Mouse (Mus musculus): ENCODE measurements around the gene Nit1. TPM values are rescaled to one million over a fixed set of nuclear protein-coding genes. Genes with fewer than 3 reads are reported as not detected.
A peak's percentile ranks its signal among the peaks of the same experiment; 100 is the strongest.
"Not testable (repeated sequence)": the region's sequence is repeated elsewhere in the genome, so short reads cannot be mapped to it uniquely, and the experiment has no call there.

Gene Nit1
- polyA plus RNA-seq, 1 experiment = 52.2 TPM

GRCm38 (mm10) chr1:171309321-171309720, 36.1 kb downstream of the Nit1 start:
- H3K27ac ChIP-seq (ENCODE audit: control insufficient read depth, insufficient read depth, low read length) = no peak overlapping the region
- H3K27me3 ChIP-seq (ENCODE audit: control insufficient read depth, insufficient read depth, low read length) = no peaks in the 10 kb centered on the region
- no peak for TF ChIP-seq CTCF (IDR thresholded peaks at IDR 0.05; ENCODE audit: borderline replicate concordance, control insufficient read depth, extremely low read depth, insufficient read depth, low read length, poor library complexity)
- no peak for TF ChIP-seq POLR2A (IDR thresholded peaks at IDR 0.05; ENCODE audit: control insufficient read depth, extremely low read depth, insufficient read depth, low read length, poor library complexity)
- 81% methylated on average over 2 of the region's 2 CpGs for WGBS
- H3K4me3 ChIP-seq (ENCODE audit: control insufficient read depth, insufficient read depth, low read length) = no peak overlapping the region
- no peak for DNase-seq
- no peaks in the 10 kb centered on the region for H3K36me3 ChIP-seq (ENCODE audit: control insufficient read depth, insufficient read depth, low read length)
- H3K4me1 ChIP-seq (replicated peaks; ENCODE audit: control insufficient read depth, insufficient read depth, low read length) = no peaks in the 10 kb centered on the region; the same call in 1 of the 2 replicates

GRCm38 (mm10) chr1:171306157-171306556, 39.3 kb downstream of the Nit1 start:
- not testable (repeated sequence) for H3K36me3 ChIP-seq (ENCODE audit: control insufficient read depth, insufficient read depth, low read length); H3K27me3 ChIP-seq (ENCODE audit: control insufficient read depth, insufficient read depth, low read length); H3K27ac ChIP-seq (ENCODE audit: control insufficient read depth, insufficient read depth, low read length); DNase-seq; H3K4me1 ChIP-seq (replicated peaks; ENCODE audit: control insufficient read depth, insufficient read depth, low read length); H3K4me3 ChIP-seq (ENCODE audit: control insufficient read depth, insufficient read depth, low read length)
- 84% methylated on average over 5 of the region's 5 CpGs for WGBS

DNA sequence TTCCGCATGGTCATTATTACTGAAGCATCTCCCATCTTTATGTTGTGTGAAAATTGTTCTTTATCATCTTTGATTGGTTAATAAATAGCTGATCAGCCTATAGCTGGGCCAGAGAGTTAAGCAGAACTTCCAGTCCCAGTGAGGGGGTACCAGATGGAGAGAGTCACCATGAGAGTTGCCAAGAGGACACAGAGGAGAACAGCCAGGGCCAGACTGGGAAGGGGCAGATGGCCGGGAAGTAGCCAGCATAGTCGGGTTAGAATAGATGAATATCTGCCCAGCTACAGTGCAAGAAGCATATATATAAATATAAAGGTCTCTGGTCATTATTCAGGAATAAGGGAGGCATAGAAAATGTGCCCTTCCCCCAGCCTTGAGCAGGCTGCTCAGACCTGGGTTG, 47.2 kb downstream of the Nit1 start:
- H3K4me3 ChIP-seq (ENCODE audit: control insufficient read depth, insufficient read depth, low read length) = no peak overlapping the region
- no peak overlapping the region for H3K27ac ChIP-seq (ENCODE audit: control insufficient read depth, insufficient read depth, low read length)
- no peaks in the 10 kb centered on the region for H3K27me3 ChIP-seq (ENCODE audit: control insufficient read depth, insufficient read depth, low read length)
- no peak for DNase-seq
- no peaks in the 10 kb centered on the region for H3K36me3 ChIP-seq (ENCODE audit: control insufficient read depth, insufficient read depth, low read length)
- peaks cover 2% of the 10 kb centered on the region; the same call in 1 of the 2 replicates for H3K4me1 ChIP-seq (replicated peaks; ENCODE audit: control insufficient read depth, insufficient read depth, low read length)
- TF ChIP-seq POLR2A (IDR thresholded peaks at IDR 0.05; ENCODE audit: control insufficient read depth, extremely low read depth, insufficient read depth, low read length, poor library complexity) = no peak
- no peak for TF ChIP-seq CTCF (IDR thresholded peaks at IDR 0.05; ENCODE audit: borderline replicate concordance, control insufficient read depth, extremely low read depth, insufficient read depth, low read length, poor library complexity)
- WGBS = 81% methylated on average over 3 of the region's 3 CpGs

DNA sequence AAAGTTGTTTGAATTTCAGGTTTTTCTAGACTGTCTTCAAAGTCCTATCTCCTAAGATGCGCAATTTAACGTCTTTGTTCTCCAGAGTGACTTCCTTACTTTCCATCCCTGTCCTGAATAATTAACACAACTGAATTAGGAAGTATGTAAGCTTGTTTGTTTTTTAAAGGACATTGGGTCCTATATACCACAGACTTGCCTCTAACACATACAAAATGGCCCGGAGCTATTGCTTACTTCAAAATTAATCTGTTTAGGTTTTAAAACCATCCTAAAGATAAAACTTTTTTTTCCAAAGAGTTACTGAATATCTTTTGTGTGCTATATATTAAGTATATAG, 50.4 kb downstream of the Nit1 start:
- peak overlapping the region; percentile 88 for H3K4me3 ChIP-seq (ENCODE audit: control insufficient read depth, insufficient read depth, low read length)
- H3K4me1 ChIP-seq (replicated peaks; ENCODE audit: control insufficient read depth, insufficient read depth, low read length) = peaks cover 2% of the 10 kb centered on the region; the same call in 1 of the 2 replicates
- H3K36me3 ChIP-seq (ENCODE audit: control insufficient read depth, insufficient read depth, low read length) = no peaks in the 10 kb centered on the region
- H3K27me3 ChIP-seq (ENCODE audit: control insufficient read depth, insufficient read depth, low read length) = no peaks in the 10 kb centered on the region
- DNase-seq = no peak
- WGBS = 19% methylated on average over 3 of the region's 3 CpGs
- H3K27ac ChIP-seq (ENCODE audit: control insufficient read depth, insufficient read depth, low read length) = no peak overlapping the region
- TF ChIP-seq CTCF (IDR thresholded peaks at IDR 0.05; ENCODE audit: borderline replicate concordance, control insufficient read depth, extremely low read depth, insufficient read depth, low read length, poor library complexity) (no peak), POLR2A (IDR thresholded peaks at IDR 0.05; ENCODE audit: control insufficient read depth, extremely low read depth, insufficient read depth, low read length, poor library complexity) (no peak)

GRCm38 (mm10) chr1:171294298-171295062, 51.0 kb downstream of the Nit1 start, which contains the start of gene Ufc1:
Ufc1 (minus strand) TSS chr1:171295024.
- H3K27ac ChIP-seq (ENCODE audit: control insufficient read depth, insufficient read depth, low read length) = peak within 1 kb of the TSS; percentile 54
- H3K4me1 ChIP-seq (replicated peaks; ENCODE audit: control insufficient read depth, insufficient read depth, low read length) = peaks cover 2% of the 10 kb centered on the region; the same call in 1 of the 2 replicates
- TF ChIP-seq CTCF (IDR thresholded peaks at IDR 0.05; ENCODE audit: borderline replicate concordance, control insufficient read depth, extremely low read depth, insufficient read depth, low read length, poor library complexity) (no peak), POLR2A (IDR thresholded peaks at IDR 0.05; ENCODE audit: control insufficient read depth, extremely low read depth, insufficient read depth, low read length, poor library complexity) (0 out of 2 replicates have a peak, but pooled peaks have one; percentile 41)
- peak; percentile 76 for DNase-seq
- peak within 1 kb of the TSS; percentile 88 for H3K4me3 ChIP-seq (ENCODE audit: control insufficient read depth, insufficient read depth, low read length)
- H3K36me3 ChIP-seq (ENCODE audit: control insufficient read depth, insufficient read depth, low read length) = no peaks in the 10 kb centered on the region; the same call in 1 of the 2 replicates
- under 1% methylated on average over 42 of the region's 42 CpGs for WGBS
- H3K27me3 ChIP-seq (ENCODE audit: control insufficient read depth, insufficient read depth, low read length) = no peaks in the 10 kb centered on the region

DNA sequence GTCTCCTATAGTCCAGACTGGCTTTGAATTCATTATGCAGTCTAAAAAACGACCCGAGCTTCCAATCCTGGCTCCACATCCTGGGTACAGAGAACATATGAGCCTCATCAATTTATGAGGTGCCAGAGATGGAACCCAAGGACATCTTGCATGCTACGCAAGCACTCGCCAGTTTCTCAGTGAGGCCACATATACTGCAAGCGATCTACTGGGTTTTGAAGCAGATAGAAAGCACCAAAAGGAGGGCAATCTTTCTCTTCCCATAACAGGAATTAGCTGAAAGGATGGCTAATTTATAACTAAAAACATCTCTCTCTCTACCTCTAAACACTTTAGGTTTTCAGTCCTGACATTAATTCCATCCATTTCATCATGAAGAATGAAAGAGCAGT, 51.5 kb downstream of the Nit1 start:
- no peak for DNase-seq
- H3K4me3 ChIP-seq (ENCODE audit: control insufficient read depth, insufficient read depth, low read length) = peak overlapping the region; percentile 88
- no peaks in the 10 kb centered on the region for H3K27me3 ChIP-seq (ENCODE audit: control insufficient read depth, insufficient read depth, low read length)
- H3K27ac ChIP-seq (ENCODE audit: control insufficient read depth, insufficient read depth, low read length) = no peak overlapping the region
- H3K36me3 ChIP-seq (ENCODE audit: control insufficient read depth, insufficient read depth, low read length) = peaks cover 4% of the 10 kb centered on the region
- 48% methylated on average over 5 of the region's 5 CpGs for WGBS
- peaks cover 2% of the 10 kb centered on the region; the same call in 1 of the 2 replicates for H3K4me1 ChIP-seq (replicated peaks; ENCODE audit: control insufficient read depth, insufficient read depth, low read length)
- TF ChIP-seq POLR2A (IDR thresholded peaks at IDR 0.05; ENCODE audit: control insufficient read depth, extremely low read depth, insufficient read depth, low read length, poor library complexity) = no peak
- TF ChIP-seq CTCF (IDR thresholded peaks at IDR 0.05; ENCODE audit: borderline replicate concordance, control insufficient read depth, extremely low read depth, insufficient read depth, low read length, poor library complexity) = no peak
